Mouse (Mus musculus) myocyte (in vitro differentiated cells): Measurements from ENCODE around the gene Wars. TPM values are rescaled to one million over a fixed set of nuclear protein-coding genes. Genes with fewer than 3 reads are reported as not detected.

Experiments
- H3K27me3 ChIP-seq: one replicate; pipeline ENCODE4 v1.6.1; 2011; ENCODE audit not compliant: control insufficient read depth, insufficient read depth, insufficient read length
- H3K36me3 ChIP-seq: one replicate; pipeline ENCODE4 v1.6.1; 2011; ENCODE audit not compliant: control insufficient read depth, insufficient read depth
- H3K4me2 ChIP-seq: one replicate; pipeline ENCODE4 v1.6.1; 2011; ENCODE audit warnings: low read depth, control low read depth
- H3K4me3 ChIP-seq: one replicate; pipeline ENCODE4 v1.5.1; 2011; ENCODE audit warnings: mild to moderate bottlenecking, control low read depth, moderate library complexity
- H3K79me2 ChIP-seq: one replicate; pipeline ENCODE4 v1.6.1; 2011; ENCODE audit not compliant: control insufficient read depth, insufficient read depth
- H3ac ChIP-seq: one replicate; pipeline ENCODE4 v1.6.1; 2011; ENCODE audit not compliant: control insufficient read depth, insufficient read length
- CEBPB ChIP-seq: IDR thresholded peaks from 2 replicates; pipeline ENCODE4 v1.6.1; 2011; ENCODE audit warnings: mild to moderate bottlenecking, moderate library complexity; ENCODE audit not compliant: poor library complexity, insufficient read depth, severe bottlenecking
- E2F4 ChIP-seq: IDR thresholded peaks from one replicate; pipeline ENCODE4 v1.6.1; 2011; ENCODE audit warnings: mild to moderate bottlenecking, control low read depth, moderate library complexity; ENCODE audit not compliant: insufficient read depth
- MAX ChIP-seq: IDR thresholded peaks from one replicate; pipeline ENCODE4 v1.6.1; 2011; ENCODE audit warnings: low read depth, mild to moderate bottlenecking, control low read depth
- MYOD1 ChIP-seq, 3 experiments: IDR thresholded peaks; one replicate each; pipeline ENCODE4 v1.6.1; 2011; ENCODE audit warnings: control low read depth in 2 of 3, low read depth in 2 of 3, mild to moderate bottlenecking in 2 of 3, moderate library complexity in 1 of 3; ENCODE audit not compliant: insufficient read length in 2 of 3, control insufficient read depth in 1 of 3
- MYOG ChIP-seq, 3 experiments: IDR thresholded peaks; one replicate each; pipeline ENCODE4 v1.6.1; 2011; ENCODE audit warnings: control low read depth in 2 of 3, low read depth in 2 of 3, mild to moderate bottlenecking in 2 of 3; ENCODE audit not compliant: insufficient read length in 2 of 3, control insufficient read depth in 1 of 3, insufficient read depth in 1 of 3
- POLR2A ChIP-seq: IDR thresholded peaks from one replicate; pipeline ENCODE4 v1.6.1; 2011; ENCODE audit warnings: low read depth, mild to moderate bottlenecking, control low read depth, moderate library complexity; ENCODE audit not compliant: insufficient read length
- POLR2AphosphoS2 ChIP-seq: IDR thresholded peaks from one replicate; pipeline ENCODE4 v1.6.1; 2011; ENCODE audit warnings: low read depth, control low read depth; ENCODE audit not compliant: insufficient read length
- REST ChIP-seq: IDR thresholded peaks from one replicate; pipeline ENCODE4 v1.6.1; 2011; ENCODE audit warnings: mild to moderate bottlenecking, control low read depth, moderate library complexity; ENCODE audit not compliant: insufficient read depth, insufficient read length
- SRF ChIP-seq: IDR thresholded peaks from one replicate; pipeline ENCODE4 v1.6.1; 2011; ENCODE audit warnings: low read depth; ENCODE audit not compliant: control insufficient read depth, insufficient read length
- TCF12 ChIP-seq: IDR thresholded peaks from one replicate; pipeline ENCODE4 v1.6.1; 2011; ENCODE audit warnings: mild to moderate bottlenecking, control low read depth; ENCODE audit not compliant: poor library complexity, insufficient read depth, severe bottlenecking
- TCF3 ChIP-seq: IDR thresholded peaks from one replicate; pipeline ENCODE4 v1.6.1; 2011; ENCODE audit warnings: low read depth, control low read depth; ENCODE audit not compliant: insufficient read length
- USF1 ChIP-seq: IDR thresholded peaks from one replicate; pipeline ENCODE4 v1.6.1; 2011; ENCODE audit warnings: low read depth, mild to moderate bottlenecking, control low read depth, moderate library complexity
- polyA plus RNA-seq: library from polyadenylated mRNA; unstranded; fragments of >200 nt; fragmentation: generic; extraction: Trizol; gene quantifications from one replicate; pipeline ENCODE4 v1.2.1, GENCODE M21; 2012; ENCODE audit warnings: missing spikeins

The Wars gene
- polyA plus RNA-seq, 1 experiment: 180 TPM

DNA sequence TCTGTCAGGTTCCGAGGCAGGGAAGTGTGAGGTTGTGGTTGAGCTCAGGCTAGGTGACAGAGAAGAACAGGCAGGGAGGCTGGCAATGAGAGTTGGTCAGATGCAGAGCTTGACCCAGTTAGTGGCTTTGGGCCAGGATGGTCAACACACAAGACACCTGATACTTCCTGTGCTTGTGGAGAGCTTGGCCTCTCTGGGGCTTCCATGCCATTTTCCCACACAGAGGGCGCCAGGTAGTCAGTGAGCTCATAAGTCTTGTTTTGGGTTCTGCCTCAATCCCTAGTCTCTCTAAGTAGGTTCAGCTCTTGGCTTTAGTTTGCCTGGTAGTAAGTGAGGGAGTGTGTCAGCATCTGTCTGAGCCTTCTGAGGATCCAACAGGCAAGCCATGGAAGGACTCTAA, 18.5 kb upstream of the Wars start:
- Histone ChIP-seq H3ac (no peak overlapping the region), H3K4me2 (no peak overlapping the region), H3K27me3 (no peaks in the 10 kb centered on the region), H3K79me2 (no peaks in the 10 kb centered on the region), H3K4me3 (no peak overlapping the region), H3K36me3 (no peaks in the 10 kb centered on the region)
- TF ChIP-seq REST: no peak
- TF ChIP-seq POLR2AphosphoS2: no peak
- TF ChIP-seq CEBPB: no peak
- TF ChIP-seq POLR2A: no peak
- no peak for TF ChIP-seq TCF3
- no peak for TF ChIP-seq MAX
- no peak for TF ChIP-seq USF1
- no peak for TF ChIP-seq MYOD1 (IDR thresholded peaks at IDR 0.05; ENCODE audit: control insufficient read depth in 1 of 3, insufficient read length in 2 of 3, low read depth in 2 of 3)
- no peak for TF ChIP-seq E2F4
- no peak for TF ChIP-seq MYOG (IDR thresholded peaks at IDR 0.05; ENCODE audit: control insufficient read depth in 1 of 3, insufficient read depth in 1 of 3, insufficient read length in 2 of 3, low read depth in 2 of 3)
- TF ChIP-seq TCF12: no peak
- no peak for TF ChIP-seq SRF

DNA sequence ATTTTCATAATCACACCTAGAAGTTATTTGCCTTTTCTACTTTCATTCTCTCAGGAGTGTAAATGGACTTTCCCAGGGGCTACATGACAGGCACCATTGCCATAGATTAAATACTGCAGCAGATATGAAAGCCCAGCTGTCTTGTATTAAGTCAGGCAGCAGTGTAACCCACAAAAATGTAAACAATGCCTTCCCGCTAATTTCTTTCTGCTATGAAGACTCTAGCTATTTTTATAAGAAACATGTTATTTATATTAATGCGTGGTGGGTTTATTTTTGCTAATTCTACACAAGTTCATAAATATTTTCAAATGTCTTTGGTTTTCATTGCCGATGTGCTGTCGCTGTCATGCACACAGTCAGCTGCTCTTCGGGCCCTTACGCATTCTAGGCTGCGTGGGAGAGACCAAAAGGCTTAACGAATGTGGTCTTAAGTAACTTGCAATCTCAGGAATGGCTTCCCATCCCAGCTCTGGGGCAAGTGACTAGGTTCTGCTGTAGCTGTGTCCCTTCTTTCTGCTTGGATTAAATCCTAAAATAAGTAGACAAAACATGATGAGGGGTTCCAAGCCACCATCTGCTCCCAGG, 16.0 kb upstream of the Wars start:
- Histone ChIP-seq H3K4me3 (no peak overlapping the region), H3K79me2 (no peaks in the 10 kb centered on the region), H3ac (no peak overlapping the region), H3K27me3 (no peaks in the 10 kb centered on the region), H3K36me3 (no peaks in the 10 kb centered on the region), H3K4me2 (no peak overlapping the region)
- no peak for TF ChIP-seq SRF
- TF ChIP-seq MYOG (IDR thresholded peaks at IDR 0.05; ENCODE audit: control insufficient read depth in 1 of 3, insufficient read depth in 1 of 3, insufficient read length in 2 of 3, low read depth in 2 of 3): no peak

DNA sequence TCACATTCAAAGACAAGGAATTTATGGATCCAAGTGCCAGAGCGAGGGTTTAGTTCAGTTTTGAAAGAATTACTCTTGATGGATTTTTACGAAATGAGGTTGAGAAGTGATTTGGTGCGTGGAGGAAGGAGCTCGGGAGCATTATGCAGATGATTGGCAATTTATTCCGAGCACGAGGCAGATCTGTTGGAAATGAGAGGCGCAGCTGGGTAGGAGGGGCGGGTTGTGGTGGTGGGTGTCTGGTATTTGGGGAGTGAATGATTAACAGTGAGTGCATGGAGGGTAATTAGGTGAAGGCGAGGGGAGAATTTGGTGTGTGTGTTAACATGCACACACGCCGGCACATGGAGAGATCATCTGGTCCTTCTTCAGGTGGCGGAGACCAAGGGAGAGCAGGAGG, 12.4 kb upstream of the Wars start:
- no peaks in the 10 kb centered on the region for H3K27me3 ChIP-seq
- H3K79me2 ChIP-seq: no peaks in the 10 kb centered on the region
- TF ChIP-seq MYOG (IDR thresholded peaks at IDR 0.05; ENCODE audit: control insufficient read depth in 1 of 3, insufficient read depth in 1 of 3, insufficient read length in 2 of 3, low read depth in 2 of 3) (no peak), POLR2AphosphoS2 (no peak), CEBPB (no peak), E2F4 (no peak), MAX (no peak), REST (no peak)
- H3K4me3 ChIP-seq: no peak overlapping the region
- no peaks in the 10 kb centered on the region for H3K36me3 ChIP-seq
- no peak overlapping the region for H3ac ChIP-seq
- no peak overlapping the region for H3K4me2 ChIP-seq

DNA sequence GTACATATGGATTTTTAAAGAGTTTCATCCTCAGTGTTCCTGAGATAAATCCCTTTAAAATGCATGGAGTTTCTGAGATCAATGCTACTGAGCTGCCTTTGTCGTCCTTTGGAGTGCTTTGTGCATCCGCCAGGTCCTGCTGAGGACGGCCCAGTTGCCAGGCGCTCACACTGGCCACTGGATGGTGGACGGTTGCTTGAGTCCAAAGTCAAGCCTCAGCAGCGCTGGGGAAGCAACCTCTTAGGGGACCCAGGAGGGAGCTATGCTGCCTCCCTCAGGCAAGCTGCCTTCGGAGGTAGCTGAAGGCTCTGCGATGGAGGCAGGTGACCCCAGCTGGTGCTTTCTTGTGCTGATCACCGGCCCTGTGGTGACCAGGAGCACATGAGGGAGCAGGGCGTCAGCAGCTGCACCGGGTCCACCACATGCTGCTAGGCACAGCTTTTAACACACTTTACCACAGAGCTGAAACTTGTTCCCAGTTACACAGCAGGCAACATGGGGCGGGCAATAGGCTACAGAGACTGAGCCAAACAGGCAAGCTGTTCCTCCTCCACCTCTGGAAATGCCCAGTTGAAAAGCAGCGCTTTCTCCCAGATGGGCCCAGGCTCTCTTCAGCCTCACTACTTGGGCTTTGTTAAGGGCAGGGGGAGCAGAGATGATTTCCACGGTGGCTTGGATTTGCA, 11.8 kb upstream of the Wars start:
- Histone ChIP-seq H3ac (no peak overlapping the region), H3K4me2 (no peak overlapping the region), H3K79me2 (no peaks in the 10 kb centered on the region), H3K36me3 (no peaks in the 10 kb centered on the region), H3K4me3 (no peak overlapping the region), H3K27me3 (no peaks in the 10 kb centered on the region)
- TF ChIP-seq E2F4 (no peak), MYOG (IDR thresholded peaks at IDR 0.05; ENCODE audit: control insufficient read depth in 1 of 3, insufficient read depth in 1 of 3, insufficient read length in 2 of 3, low read depth in 2 of 3) (peak in 1 of 3 experiments; percentile 33), CEBPB (no peak), MYOD1 (IDR thresholded peaks at IDR 0.05; ENCODE audit: control insufficient read depth in 1 of 3, insufficient read length in 2 of 3, low read depth in 2 of 3) (peak in 1 of 3 experiments; percentile 8), MAX (no peak), TCF12 (no peak)

DNA sequence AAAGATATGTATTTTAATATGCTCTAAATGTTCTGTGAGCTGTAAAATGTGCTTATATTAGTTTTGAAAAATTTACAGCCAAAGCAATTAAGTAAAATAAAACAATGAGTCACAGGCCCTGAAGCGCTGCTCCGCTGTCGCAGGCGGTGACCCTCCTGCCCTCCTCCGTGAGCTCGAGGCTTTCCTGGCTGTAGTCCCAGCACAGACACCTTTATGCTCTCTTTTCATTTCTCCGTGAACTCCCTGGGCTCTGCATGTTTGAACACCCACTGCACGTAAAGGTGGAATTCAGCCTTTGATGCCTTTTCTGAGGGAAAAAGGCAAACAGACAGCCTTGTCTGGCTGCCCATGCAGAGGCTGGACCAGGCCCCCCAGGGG, 10.3 kb upstream of the Wars start:
- Histone ChIP-seq H3K4me3 (no peak overlapping the region), H3K4me2 (no peak overlapping the region), H3ac (no peak overlapping the region), H3K27me3 (no peaks in the 10 kb centered on the region), H3K79me2 (no peaks in the 10 kb centered on the region), H3K36me3 (no peaks in the 10 kb centered on the region)
- TF ChIP-seq POLR2A: no peak
- TF ChIP-seq TCF3: no peak
- TF ChIP-seq CEBPB: no peak
- no peak for TF ChIP-seq MYOG (IDR thresholded peaks at IDR 0.05; ENCODE audit: control insufficient read depth in 1 of 3, insufficient read depth in 1 of 3, insufficient read length in 2 of 3, low read depth in 2 of 3)
- no peak for TF ChIP-seq MAX
- TF ChIP-seq USF1: no peak
- TF ChIP-seq TCF12: no peak
- no peak for TF ChIP-seq POLR2AphosphoS2
